Mouse (Mus musculus) embryo, embryonic 11 days (tissue): ENCODE data around the gene Rad51.

Source experiments
- DNase-seq: peaks from one replicate; pipeline ENCODE4 v3.0.0-alpha.2; 2015

Rad51 gene

GRCm38 (mm10) chr2:119112438-119113112, at the start of gene Rad51:
TSS of gene Rad51 (plus strand) at chr2:119112793.
- peak; percentile 94 for DNase-seq

- DNase-seq: no peak
These were observed 40.2 kb upstream of the Rad51 start for GRCm38 (mm10) chr2:119072397-119072796.

GRCm38 (mm10) chr2:119086156-119086555, 26.4 kb upstream of the Rad51 start:
- DNase-seq: no peak

GRCm38 (mm10) chr2:119101552-119101951, 11.0 kb upstream of the Rad51 start:
- DNase-seq: no peak

- no peak for DNase-seq
These were observed 6.0 kb upstream of the Rad51 start for GRCm38 (mm10) chr2:119106583-119106982.

GRCm38 (mm10) chr2:119108554-119108953, 4.0 kb upstream of the Rad51 start:
- DNase-seq: peak; percentile 61

GRCm38 (mm10) chr2:119111060-119111459, 1.5 kb upstream of the Rad51 start:
- no peak for DNase-seq

- DNase-seq: no peak
These were observed 730 bp downstream of the Rad51 start for GRCm38 (mm10) chr2:119113121-119113925.

GRCm38 (mm10) chr2:119136346-119136898, 23.8 kb downstream of the Rad51 start:
- no peak for DNase-seq

GRCm38 (mm10) chr2:119145199-119145598, 32.6 kb downstream of the Rad51 start:
- DNase-seq: no peak

- DNase-seq: no peak
These were observed 33.8 kb downstream of the Rad51 start for GRCm38 (mm10) chr2:119146435-119146834.

- DNase-seq: no peak
These were observed 34.6 kb downstream of the Rad51 start for GRCm38 (mm10) chr2:119147160-119147678.

GRCm38 (mm10) chr2:119147775-119148174, 35.2 kb downstream of the Rad51 start:
- no peak for DNase-seq

GRCm38 (mm10) chr2:119152255-119152654, 39.7 kb downstream of the Rad51 start:
- no peak for DNase-seq

GRCm38 (mm10) chr2:119154683-119155082, 42.1 kb downstream of the Rad51 start:
- DNase-seq: no peak

- DNase-seq: no peak
These were observed 42.8 kb downstream of the Rad51 start for GRCm38 (mm10) chr2:119155388-119155787.

- peak; percentile 29 for DNase-seq
These were observed 43.6 kb downstream of the Rad51 start for GRCm38 (mm10) chr2:119156081-119156680.

GRCm38 (mm10) chr2:119156681-119157572, 44.3 kb downstream of the Rad51 start, which contains the start of gene Rmdn3:
TSS of gene Rmdn3 (minus strand) at chr2:119157034.
- peak; percentile 98 for DNase-seq

GRCm38 (mm10) chr2:119157836-119158235, 45.2 kb downstream of the Rad51 start:
- DNase-seq: no peak

GRCm38 (mm10) chr2:119161247-119161646, 48.7 kb downstream of the Rad51 start:
- no peak for DNase-seq

- DNase-seq: no peak
These were observed 50.5 kb downstream of the Rad51 start for GRCm38 (mm10) chr2:119163135-119163534.

- no peak for DNase-seq
These were observed 51.4 kb downstream of the Rad51 start for GRCm38 (mm10) chr2:119163999-119164398.
